Mouse (Mus musculus) megakaryocyte, embryonic 14.5 days (primary cell): ENCODE data around the gene Adam33. TPM values are rescaled to one million over a fixed set of nuclear protein-coding genes. Genes with fewer than 3 reads are reported as not detected.
A peak's percentile ranks its signal among the peaks of the same experiment; 100 is the strongest.
"Not testable (repeated sequence)": the region's sequence is repeated elsewhere in the genome, so short reads cannot be mapped to it uniquely, and the experiment has no call there.

Source experiments
- H3K27me3 ChIP-seq: replicated peaks from 2 replicates; pipeline ENCODE3; 2012; ENCODE audit warnings: inconsistent platforms
- H3K36me3 ChIP-seq: replicated peaks from 2 replicates; pipeline ENCODE3; 2012; ENCODE audit warnings: low read length, inconsistent platforms, mixed read lengths
- H3K4me1 ChIP-seq: 2 replicates; pipeline ENCODE4 v1.6.1; 2012; ENCODE audit warnings: inconsistent platforms
- H3K4me3 ChIP-seq: replicated peaks from 2 replicates; pipeline ENCODE3; 2012; ENCODE audit warnings: moderate library complexity, mild to moderate bottlenecking, inconsistent platforms
- H3K9me3 ChIP-seq: 2 replicates; pipeline ENCODE4 v1.6.1; 2012; ENCODE audit warnings: inconsistent platforms
- FLI1 ChIP-seq: IDR thresholded peaks from 2 replicates; pipeline ENCODE4 v1.6.1; 2012; ENCODE audit warnings: low read length, inconsistent platforms, mixed read lengths
- GATA1 ChIP-seq: IDR thresholded peaks from 3 replicates; pipeline ENCODE4 v1.6.1; 2012; ENCODE audit warnings: mixed read lengths, low read length, inconsistent platforms, borderline replicate concordance
- polyA plus RNA-seq: library from polyadenylated mRNA; stranded (reverse); fragments of >175 nt; gene quantifications from 2 replicates; pipeline ENCODE4 v1.2.3, GENCODE M21; 2012; ENCODE audit warnings: low replicate concordance; ENCODE audit not compliant: insufficient read depth

Gene Adam33
- polyA plus RNA-seq: 1.9 and 6.0 TPM in 2 replicates

- Histone ChIP-seq H3K36me3 (no peaks in the 10 kb centered on the region), H3K9me3 (peaks cover 5% of the 10 kb centered on the region; the same call in 1 of the 2 replicates), H3K27me3 (peaks cover 87% of the 10 kb centered on the region), H3K4me1 (peaks cover 27% of the 10 kb centered on the region), H3K4me3 (peak within 1 kb of the TSS; percentile 80)
- TF ChIP-seq FLI1 (no peak), GATA1 (no peak)
Observed at GRCm38 (mm10) chr2:131063404-131063864, at the start of gene Adam33. Adam33 (minus strand) TSS chr2:131063814.

DNA sequence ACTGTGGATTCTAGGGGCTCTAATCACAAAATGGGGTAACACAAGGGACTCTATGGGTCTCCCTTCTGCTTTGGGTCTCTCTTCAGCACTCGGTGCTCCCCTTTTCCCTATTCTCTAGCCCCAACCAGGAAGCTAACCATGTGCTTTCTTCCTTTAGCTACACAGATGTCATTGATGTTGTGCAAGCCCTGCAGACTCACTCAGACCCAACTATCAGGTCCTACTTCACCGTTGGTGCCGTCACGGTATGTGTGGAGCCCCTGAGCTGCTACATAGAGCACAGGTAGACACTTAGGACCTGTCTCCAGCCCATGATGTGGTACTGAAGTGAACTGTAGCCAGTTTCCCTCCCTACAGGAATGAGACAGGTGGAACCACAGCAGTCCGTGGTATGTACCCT lies 42.4 kb upstream of the Adam33 start:
- H3K9me3 ChIP-seq: no peaks in the 10 kb centered on the region
- no peaks in the 10 kb centered on the region for H3K36me3 ChIP-seq
- peaks cover 19% of the 10 kb centered on the region for H3K27me3 ChIP-seq
- no peak overlapping the region for H3K4me3 ChIP-seq
- H3K4me1 ChIP-seq: peaks cover 4% of the 10 kb centered on the region
- TF ChIP-seq GATA1 (no peak), FLI1 (no peak)

DNA sequence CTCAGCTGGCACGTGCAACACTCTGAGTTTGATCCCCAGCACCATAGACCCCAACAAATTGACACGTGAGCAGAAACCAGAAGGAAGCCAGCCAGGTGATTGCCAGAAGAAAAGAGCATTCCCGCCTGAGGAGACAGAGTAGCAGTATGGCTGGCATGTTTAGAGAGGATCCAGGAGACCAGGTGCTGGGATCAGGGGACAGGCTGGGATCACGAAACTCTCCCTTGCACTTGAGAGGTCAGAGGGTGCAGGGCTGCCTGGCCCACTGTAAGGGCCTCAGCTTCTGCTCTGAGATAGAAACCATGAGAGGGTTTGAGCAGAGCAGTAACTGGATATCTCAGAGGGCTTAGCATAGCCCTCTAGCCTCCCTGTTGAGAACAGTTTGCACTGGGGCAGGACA lies 41.4 kb upstream of the Adam33 start:
- H3K9me3 ChIP-seq, H3K4me3 ChIP-seq, H3K36me3 ChIP-seq, H3K4me1 ChIP-seq: not testable (repeated sequence)
- H3K27me3 ChIP-seq: peaks cover 17% of the 10 kb centered on the region

DNA sequence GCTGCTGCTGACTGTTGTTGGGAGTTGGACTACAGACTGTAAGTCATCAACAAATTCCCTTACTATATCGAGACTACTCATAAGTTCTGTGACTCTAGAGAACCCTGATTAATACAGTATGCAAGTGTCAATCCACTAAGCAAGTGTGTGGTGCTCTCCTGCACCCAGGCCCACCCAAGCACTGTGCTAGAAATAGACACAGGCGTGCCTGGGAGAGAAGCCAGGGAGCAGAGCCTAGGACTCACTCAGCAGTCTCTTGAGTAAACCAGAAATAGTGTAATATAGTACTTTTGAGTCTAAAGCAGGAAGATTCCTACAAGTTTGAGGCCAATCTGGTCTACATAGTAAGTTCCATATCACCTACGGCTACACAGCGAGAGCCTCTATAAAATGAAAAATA lies 40.4 kb upstream of the Adam33 start:
- H3K36me3 ChIP-seq: no peaks in the 10 kb centered on the region
- no peaks in the 10 kb centered on the region for H3K9me3 ChIP-seq
- TF ChIP-seq FLI1 (no peak), GATA1 (no peak)
- H3K4me1 ChIP-seq: peaks cover 4% of the 10 kb centered on the region
- H3K4me3 ChIP-seq: no peak overlapping the region
- H3K27me3 ChIP-seq: peaks cover 17% of the 10 kb centered on the region

DNA sequence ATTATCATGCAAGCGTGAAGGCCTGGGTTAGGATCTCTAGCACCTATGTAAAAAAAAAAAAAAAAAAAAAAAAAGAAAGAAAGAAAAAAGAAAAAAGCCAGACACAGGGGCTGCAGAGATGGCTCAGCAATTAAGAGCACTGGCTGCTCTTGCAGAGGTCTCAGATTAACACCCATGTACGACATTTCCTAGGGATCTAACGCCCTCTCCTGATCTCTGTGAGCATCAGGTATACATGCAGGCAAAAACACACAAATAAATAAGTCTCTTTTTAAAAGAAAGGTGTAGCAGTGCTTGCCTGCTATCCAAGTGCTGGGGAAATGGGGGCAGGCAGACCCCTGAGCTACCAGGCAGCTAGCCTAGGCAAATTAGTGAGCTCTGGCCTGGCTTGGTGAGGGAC lies 37.9 kb upstream of the Adam33 start:
- H3K4me1 ChIP-seq: peaks cover 28% of the 10 kb centered on the region
- H3K27me3 ChIP-seq: peaks cover 9% of the 10 kb centered on the region
- no peaks in the 10 kb centered on the region for H3K9me3 ChIP-seq
- TF ChIP-seq FLI1 (no peak), GATA1 (no peak)
- H3K4me3 ChIP-seq: no peak overlapping the region
- H3K36me3 ChIP-seq: no peaks in the 10 kb centered on the region

DNA sequence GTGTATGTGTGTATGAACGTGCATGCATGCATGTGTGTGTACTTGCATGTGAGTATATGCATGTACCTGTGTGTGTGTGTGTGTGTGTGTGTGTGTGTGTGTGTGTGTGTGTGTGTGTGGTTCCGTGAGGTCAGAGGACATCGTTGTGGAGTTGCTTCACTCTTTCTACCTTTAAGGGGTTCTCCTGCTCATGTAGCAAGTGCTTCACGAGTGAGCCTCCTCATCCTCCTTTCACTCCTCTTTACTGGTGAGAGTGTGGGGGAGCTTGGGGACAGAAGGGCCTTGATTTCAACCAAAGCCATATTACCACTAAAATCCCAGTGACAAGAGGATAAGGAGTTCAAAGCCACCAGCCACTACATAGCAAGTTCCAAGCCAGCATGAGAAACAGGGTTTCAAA lies 33.5 kb upstream of the Adam33 start:
- TF ChIP-seq GATA1 (no peak), FLI1 (no peak)
- H3K36me3 ChIP-seq: no peaks in the 10 kb centered on the region
- peaks cover 53% of the 10 kb centered on the region for H3K4me1 ChIP-seq
- peaks cover 3% of the 10 kb centered on the region for H3K27me3 ChIP-seq
- no peaks in the 10 kb centered on the region for H3K9me3 ChIP-seq
- peak overlapping the region; percentile 79 for H3K4me3 ChIP-seq

GRCm38 (mm10) chr2:131096101-131096795 lies 32.6 kb upstream of the Adam33 start:
- peaks cover 60% of the 10 kb centered on the region for H3K4me1 ChIP-seq
- TF ChIP-seq GATA1: no peak
- no peak for TF ChIP-seq FLI1
- H3K9me3 ChIP-seq: no peaks in the 10 kb centered on the region
- H3K4me3 ChIP-seq: peak overlapping the region; percentile 87
- H3K36me3 ChIP-seq: no peaks in the 10 kb centered on the region
- peaks cover 1% of the 10 kb centered on the region for H3K27me3 ChIP-seq

- TF ChIP-seq GATA1 (no peak), FLI1 (no peak)
- Histone ChIP-seq H3K27me3 (peaks cover 1% of the 10 kb centered on the region), H3K4me1 (peaks cover 74% of the 10 kb centered on the region), H3K4me3 (no peak overlapping the region), H3K36me3 (no peaks in the 10 kb centered on the region), H3K9me3 (no peaks in the 10 kb centered on the region)
Observed at GRCm38 (mm10) chr2:131094823-131095222, 31.2 kb upstream of the Adam33 start.

DNA sequence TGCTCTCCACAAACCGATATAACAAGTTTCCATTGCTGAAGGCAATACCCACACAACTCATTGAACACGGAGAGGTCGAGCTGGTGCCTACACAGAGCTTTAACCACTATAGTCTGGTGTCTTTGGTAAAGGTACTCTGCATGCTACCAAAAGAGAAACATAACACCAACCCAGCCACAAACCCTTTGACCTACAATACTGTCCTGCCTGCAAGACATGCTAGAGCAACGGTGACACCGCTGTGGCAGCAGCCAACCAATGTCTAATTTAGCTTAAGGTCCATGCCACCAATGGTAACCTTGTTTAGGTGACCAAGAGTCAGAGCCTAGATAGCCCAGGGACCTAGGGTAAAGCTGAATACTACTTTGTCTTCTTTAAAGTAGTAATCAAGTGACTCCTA lies 30.0 kb upstream of the Adam33 start:
- Histone ChIP-seq H3K27me3 (peaks cover 1% of the 10 kb centered on the region), H3K4me3 (no peak overlapping the region), H3K4me1 (peaks cover 83% of the 10 kb centered on the region), H3K36me3 (no peaks in the 10 kb centered on the region), H3K9me3 (no peaks in the 10 kb centered on the region)
- TF ChIP-seq GATA1 (no peak), FLI1 (no peak)

- peaks cover 80% of the 10 kb centered on the region for H3K4me1 ChIP-seq
- no peaks in the 10 kb centered on the region for H3K9me3 ChIP-seq
- no peaks in the 10 kb centered on the region for H3K36me3 ChIP-seq
- H3K4me3 ChIP-seq: no peak overlapping the region
- no peak for TF ChIP-seq FLI1
- no peak for TF ChIP-seq GATA1
- peaks cover 15% of the 10 kb centered on the region for H3K27me3 ChIP-seq
Observed at GRCm38 (mm10) chr2:131090852-131091251, 27.2 kb upstream of the Adam33 start.
